Mouse (Mus musculus) heart, adult 2 months (tissue): Measurements from ENCODE around the gene Ddx56. TPM values are rescaled to one million over a fixed set of nuclear protein-coding genes. Genes with fewer than 3 reads are reported as not detected.
"Not testable (repeated sequence)": the region's sequence is repeated elsewhere in the genome, so short reads cannot be mapped to it uniquely, and the experiment has no call there.

Experiments
- DNase-seq, 2 experiments: peaks; one replicate each; pipeline ENCODE4 v3.0.0; 2021
- H3K27ac ChIP-seq: fragments of 200-600 bp; 2 replicates; pipeline ENCODE4 v1.8.1; 2022
- H3K27me3 ChIP-seq: fragments of 200-500 bp; 2 replicates; pipeline ENCODE4 v1.6.1; 2012; ENCODE audit warnings: mild to moderate bottlenecking, low read length, inconsistent platforms, mixed read lengths; ENCODE audit not compliant: control insufficient read depth, insufficient read depth
- H3K36me3 ChIP-seq: fragments of 200-500 bp; 2 replicates; pipeline ENCODE4 v1.6.1; 2012; ENCODE audit warnings: low read length, inconsistent platforms; ENCODE audit not compliant: control insufficient read depth, insufficient read depth
- H3K4me1 ChIP-seq: fragments of 200-500 bp; 2 replicates; pipeline ENCODE4 v1.6.1; 2011; ENCODE audit warnings: low read length; ENCODE audit not compliant: control insufficient read depth, insufficient read depth
- H3K4me3 ChIP-seq: fragments of 200-600 bp; 2 replicates; pipeline ENCODE4 v1.8.1; 2022
- H3K79me2 ChIP-seq: fragments of 200-500 bp; replicated peaks from 2 replicates; pipeline ENCODE4 v1.6.1; 2012; ENCODE audit warnings: mild to moderate bottlenecking, inconsistent platforms, low read length, moderate library complexity, mixed read lengths; ENCODE audit not compliant: control insufficient read depth, insufficient read depth
- H3K9ac ChIP-seq: fragments of 200-500 bp; 2 replicates; pipeline ENCODE4 v1.6.1; 2012; ENCODE audit warnings: low read depth, mild to moderate bottlenecking, control low read depth, inconsistent platforms, low read length, mixed read lengths
- CTCF ChIP-seq: fragments of 200-600 bp; IDR thresholded peaks from 2 replicates; pipeline ENCODE4 v1.8.1; 2022; ENCODE audit warnings: antibody characterized with exemption, mild to moderate bottlenecking, moderate library complexity
- EP300 ChIP-seq: fragments of 200-500 bp; IDR thresholded peaks from 2 replicates; pipeline ENCODE4 v1.6.1; 2011; ENCODE audit warnings: low read depth, low read length, control low read depth; ENCODE audit not compliant: insufficient read depth
- POLR2A ChIP-seq: fragments of 200-500 bp; IDR thresholded peaks from 2 replicates; pipeline ENCODE4 v1.6.1; 2011; ENCODE audit warnings: mild to moderate bottlenecking, low read depth, low read length, control low read depth; ENCODE audit not compliant: insufficient read depth
- WGBS: fragments of 180-500 bp; shearing (Covaris S2); methylation state at CpG from one replicate; pipeline ENCODE4 v1.1.7; 2018; 5-methylcytosine and 5-hydroxymethylcytosine counted together
- intact Hi-C: fragments of 180-260 bp; cut with DNase I; formaldehyde crosslinking; loops from one replicate; pipeline ENCODE4 v1.15.1; 2025
- polyA plus RNA-seq: library from polyadenylated mRNA; depleted of rRNA; stranded (reverse); fragments of >200 nt; gene quantifications from 2 replicates; pipeline ENCODE4 v1.2.3, GENCODE M21; 2012
- total RNA-seq, 2 experiments: library from RNA; stranded (reverse); gene quantifications; 2 replicates each; pipeline ENCODE4 v1.2.3; 2021

Ddx56 gene
- total and polyA plus RNA-seq, 3 experiments, result 19.7 to 22.0 (median 21.1) TPM

GRCm38 (mm10) chr11:6259413-6259812 lies 8.2 kb downstream of the Ddx56 start:
- no peak for DNase-seq
- H3K4me1 ChIP-seq, result no peaks in the 10 kb centered on the region
- no peak overlapping the region for H3K27ac ChIP-seq
- no peak overlapping the region for H3K4me3 ChIP-seq
- H3K79me2 ChIP-seq, result no peaks in the 10 kb centered on the region
- no peak for TF ChIP-seq POLR2A
- TF ChIP-seq EP300, result no peak
- no peak for TF ChIP-seq CTCF
- no peaks in the 10 kb centered on the region for H3K27me3 ChIP-seq
- no peak overlapping the region for H3K9ac ChIP-seq
- no peaks in the 10 kb centered on the region for H3K36me3 ChIP-seq
- 92% methylated on average over 7 of the region's 7 CpGs for WGBS
- intact Hi-C loops, result no loop called here

GRCm38 (mm10) chr11:6256490-6257072 lies 11.0 kb downstream of the Ddx56 start:
- H3K9ac ChIP-seq, result no peak overlapping the region
- no peak overlapping the region for H3K4me3 ChIP-seq
- H3K27me3 ChIP-seq, result no peaks in the 10 kb centered on the region
- WGBS, result 70% methylated on average over 6 of the region's 6 CpGs
- no peaks in the 10 kb centered on the region for H3K36me3 ChIP-seq
- intact Hi-C loops, result no loop called here
- TF ChIP-seq POLR2A, result no peak
- no peak for TF ChIP-seq CTCF
- TF ChIP-seq EP300, result no peak
- H3K4me1 ChIP-seq, result no peaks in the 10 kb centered on the region
- no peak for DNase-seq
- no peaks in the 10 kb centered on the region for H3K79me2 ChIP-seq
- H3K27ac ChIP-seq, result no peak overlapping the region

GRCm38 (mm10) chr11:6254602-6255001 lies 13.0 kb downstream of the Ddx56 start:
- WGBS, result 90% methylated on average over 2 of the region's 2 CpGs
- H3K36me3 ChIP-seq, H3K4me1 ChIP-seq, DNase-seq, H3K79me2 ChIP-seq, H3K27ac ChIP-seq, H3K9ac ChIP-seq, H3K4me3 ChIP-seq, intact Hi-C loops, H3K27me3 ChIP-seq: not testable (repeated sequence)

- H3K27ac ChIP-seq, result no peak overlapping the region
- H3K36me3 ChIP-seq, result no peaks in the 10 kb centered on the region
- H3K9ac ChIP-seq, result no peak overlapping the region
- WGBS, result 81% methylated on average over 4 of the region's 4 CpGs
- H3K79me2 ChIP-seq, result no peaks in the 10 kb centered on the region
- H3K27me3 ChIP-seq, result no peaks in the 10 kb centered on the region
- intact Hi-C loops, result no loop called here
- TF ChIP-seq POLR2A (no peak), EP300 (no peak), CTCF (no peak)
- H3K4me1 ChIP-seq, result no peaks in the 10 kb centered on the region
- DNase-seq, result no peak
- H3K4me3 ChIP-seq, result no peak overlapping the region
Observed at GRCm38 (mm10) chr11:6252824-6253223, 14.7 kb downstream of the Ddx56 start.

- Histone ChIP-seq H3K36me3 (no peaks in the 10 kb centered on the region), H3K27me3 (no peaks in the 10 kb centered on the region), H3K27ac (no peak overlapping the region), H3K9ac (no peak overlapping the region), H3K79me2 (no peaks in the 10 kb centered on the region), H3K4me3 (no peak overlapping the region), H3K4me1 (no peaks in the 10 kb centered on the region)
- no peak for DNase-seq
- TF ChIP-seq EP300 (no peak), CTCF (no peak), POLR2A (no peak)
- intact Hi-C loops, result no loop called here
- WGBS, result 88% methylated on average over 5 of the region's 5 CpGs
Observed at GRCm38 (mm10) chr11:6252248-6252647, 15.3 kb downstream of the Ddx56 start.

GRCm38 (mm10) chr11:6244707-6245106 lies 22.9 kb downstream of the Ddx56 start:
- 50% methylated on average over 19 of the region's 19 CpGs for WGBS
- H3K4me1 ChIP-seq, result no peaks in the 10 kb centered on the region
- H3K9ac ChIP-seq, result no peak overlapping the region
- H3K79me2 ChIP-seq, result no peaks in the 10 kb centered on the region
- intact Hi-C loops, result no loop called here
- H3K36me3 ChIP-seq, result no peaks in the 10 kb centered on the region
- TF ChIP-seq CTCF, result no peak
- no peak for TF ChIP-seq EP300
- no peak for TF ChIP-seq POLR2A
- no peak overlapping the region for H3K4me3 ChIP-seq
- H3K27ac ChIP-seq, result no peak overlapping the region
- H3K27me3 ChIP-seq, result no peaks in the 10 kb centered on the region
- DNase-seq, result peak in 1 of 2 experiments; percentile 6

GRCm38 (mm10) chr11:6233025-6233424 lies 34.5 kb downstream of the Ddx56 start:
- Histone ChIP-seq H3K79me2 (no peaks in the 10 kb centered on the region), H3K27me3 (no peaks in the 10 kb centered on the region), H3K27ac (no peak overlapping the region), H3K4me3 (no peak overlapping the region), H3K4me1 (no peaks in the 10 kb centered on the region), H3K9ac (no peak overlapping the region), H3K36me3 (no peaks in the 10 kb centered on the region)
- intact Hi-C loops, result no loop called here
- DNase-seq, result no peak
- no peak for TF ChIP-seq EP300
- no peak for TF ChIP-seq CTCF
- TF ChIP-seq POLR2A, result no peak
- 72% methylated on average over 4 of the region's 4 CpGs for WGBS
